Mouse (Mus musculus) granulocyte monocyte progenitor cell, adult 5-6 weeks (primary cell): ENCODE results near the gene Zcchc7. TPM values are rescaled to one million over a fixed set of nuclear protein-coding genes. Genes with fewer than 3 reads are reported as not detected.

Experiments
- ATAC-seq: replicated peaks from 2 replicates; pipeline ENCODE4 v1.8.0; 2016; ENCODE audit warnings: mild to moderate bottlenecking, moderate TSS enrichment, inconsistent platforms; ENCODE audit not compliant: poor library complexity, severe bottlenecking
- total RNA-seq, 2 experiments: library from RNA; stranded (forward) in 1 of 2; stranded (reverse) in 1 of 2; fragments of 200-712, 200-1000 nt in 1 of 2; fragments of >200 nt in 1 of 2; fragmentation: Nextera tagmentation in 1 of 2; gene quantifications; 2 replicates each; pipeline ENCODE4 v1.2.3; 2014 to 2017

Gene Zcchc7
- total RNA-seq (2014; fragmentation: Nextera tagmentation) = 42.2 and 52.4 TPM in 2 replicates
- total RNA-seq (2017) = 64.3 and 97.0 TPM in 2 replicates

- no peak; the same call in 1 of the 2 replicates for ATAC-seq
Measured at GRCm38 (mm10) chr4:44755553-44756133, at the start of gene Zcchc7. Gene Zcchc7, plus strand, starts transcription at chr4:44755877.

GRCm38 (mm10) chr4:44705967-44706366, 49.7 kb upstream of the Zcchc7 start:
- ATAC-seq = no peak

- ATAC-seq = no peak
Measured at GRCm38 (mm10) chr4:44706865-44707264, 48.8 kb upstream of the Zcchc7 start.

- ATAC-seq = no peak
Measured at GRCm38 (mm10) chr4:44708311-44708710, 47.4 kb upstream of the Zcchc7 start.

GRCm38 (mm10) chr4:44709091-44709695, 46.5 kb upstream of the Zcchc7 start:
- no peak for ATAC-seq

- ATAC-seq = no peak
Measured at GRCm38 (mm10) chr4:44709740-44710700, 45.7 kb upstream of the Zcchc7 start, which contains the start of gene Pax5. Gene Pax5, minus strand, starts transcription at chr4:44710487.

GRCm38 (mm10) chr4:44710701-44711097, 45.0 kb upstream of the Zcchc7 start:
- 0 out of 2 replicates have a peak, but pooled peaks have one; percentile 17 for ATAC-seq

GRCm38 (mm10) chr4:44711136-44711900, 44.4 kb upstream of the Zcchc7 start:
- ATAC-seq = no peak

- no peak for ATAC-seq
Measured at GRCm38 (mm10) chr4:44712051-44712700, 43.5 kb upstream of the Zcchc7 start.

GRCm38 (mm10) chr4:44712786-44713553, 42.7 kb upstream of the Zcchc7 start:
- peak; percentile 25; the same call in 1 of the 2 replicates for ATAC-seq

GRCm38 (mm10) chr4:44713554-44714051, 42.1 kb upstream of the Zcchc7 start:
- no peak for ATAC-seq

GRCm38 (mm10) chr4:44714111-44714621, 41.5 kb upstream of the Zcchc7 start:
- no peak for ATAC-seq

GRCm38 (mm10) chr4:44715621-44716160, 40.0 kb upstream of the Zcchc7 start:
- ATAC-seq = no peak

- no peak for ATAC-seq
Measured at GRCm38 (mm10) chr4:44716391-44716790, 39.3 kb upstream of the Zcchc7 start.

GRCm38 (mm10) chr4:44717676-44718075, 38.0 kb upstream of the Zcchc7 start:
- no peak for ATAC-seq

- no peak for ATAC-seq
Measured at GRCm38 (mm10) chr4:44720046-44720445, 35.6 kb upstream of the Zcchc7 start.

- no peak for ATAC-seq
Measured at GRCm38 (mm10) chr4:44721237-44721636, 34.4 kb upstream of the Zcchc7 start.

- ATAC-seq = no peak
Measured at GRCm38 (mm10) chr4:44740471-44740870, 15.2 kb upstream of the Zcchc7 start.
